Mouse (Mus musculus): Measurements from ENCODE around the gene Dhcr7. TPM values are rescaled to one million over a fixed set of nuclear protein-coding genes. Genes with fewer than 3 reads are reported as not detected.

The Dhcr7 gene
- polyA plus RNA-seq, 1 experiment from 2014 or later, result 83.4 TPM

Small RNA genes within 50 kb of the gene (microRNA-seq; reads per million reads assigned to microRNA genes)
- not detected for gene Gm22064

Other genes with a start within 250 kb of the Dhcr7 start
- 70.5 and 78.6 TPM in 2 replicates for gene Cars, start 223.1 kb upstream of the Dhcr7 start, polyA plus RNA-seq (2015; fragmentation: Nextera tagmentation; extraction: Ambion mirVana)
- gene Tnfrsf26, start 194.4 kb upstream of the Dhcr7 start, polyA plus RNA-seq (2015; fragmentation: Nextera tagmentation; extraction: Ambion mirVana), result 0.16 and 0.24 TPM in 2 replicates
- gene Tnfrsf22, start 173.5 kb upstream of the Dhcr7 start, polyA plus RNA-seq (2015; fragmentation: Nextera tagmentation; extraction: Ambion mirVana), result 3.3 and 3.8 TPM in 2 replicates
- gene Tnfrsf23, start 137.3 kb upstream of the Dhcr7 start, polyA plus RNA-seq (2015; fragmentation: Nextera tagmentation; extraction: Ambion mirVana), result 0.72 and 0.90 TPM in 2 replicates
- 43.8 and 44.1 TPM in 2 replicates for gene Osbpl5, start 66.2 kb upstream of the Dhcr7 start, polyA plus RNA-seq (2015; fragmentation: Nextera tagmentation; extraction: Ambion mirVana)
- gene Mrgprg, start 56.2 kb upstream of the Dhcr7 start, polyA plus RNA-seq (2015; fragmentation: Nextera tagmentation; extraction: Ambion mirVana), result not detected in 2 replicates
- 11.4 and 14.1 TPM in 2 replicates for gene Mrgpre, start 38.6 kb upstream of the Dhcr7 start, polyA plus RNA-seq (2015; fragmentation: Nextera tagmentation; extraction: Ambion mirVana)
- 6.5 and 7.5 TPM in 2 replicates for gene Nadsyn1, start 296 bp upstream of the Dhcr7 start, polyA plus RNA-seq (2015; fragmentation: Nextera tagmentation; extraction: Ambion mirVana)
- not detected in 2 replicates for gene Gm498, start 43.7 kb downstream of the Dhcr7 start, polyA plus RNA-seq (2015; fragmentation: Nextera tagmentation; extraction: Ambion mirVana)
- gene Shank2, start 178.8 kb downstream of the Dhcr7 start, polyA plus RNA-seq (2015; fragmentation: Nextera tagmentation; extraction: Ambion mirVana), result 10.0 and 10.5 TPM in 2 replicates